ENCODE assay signal across 8 mouse cellular contexts in the genomic region with DNA sequence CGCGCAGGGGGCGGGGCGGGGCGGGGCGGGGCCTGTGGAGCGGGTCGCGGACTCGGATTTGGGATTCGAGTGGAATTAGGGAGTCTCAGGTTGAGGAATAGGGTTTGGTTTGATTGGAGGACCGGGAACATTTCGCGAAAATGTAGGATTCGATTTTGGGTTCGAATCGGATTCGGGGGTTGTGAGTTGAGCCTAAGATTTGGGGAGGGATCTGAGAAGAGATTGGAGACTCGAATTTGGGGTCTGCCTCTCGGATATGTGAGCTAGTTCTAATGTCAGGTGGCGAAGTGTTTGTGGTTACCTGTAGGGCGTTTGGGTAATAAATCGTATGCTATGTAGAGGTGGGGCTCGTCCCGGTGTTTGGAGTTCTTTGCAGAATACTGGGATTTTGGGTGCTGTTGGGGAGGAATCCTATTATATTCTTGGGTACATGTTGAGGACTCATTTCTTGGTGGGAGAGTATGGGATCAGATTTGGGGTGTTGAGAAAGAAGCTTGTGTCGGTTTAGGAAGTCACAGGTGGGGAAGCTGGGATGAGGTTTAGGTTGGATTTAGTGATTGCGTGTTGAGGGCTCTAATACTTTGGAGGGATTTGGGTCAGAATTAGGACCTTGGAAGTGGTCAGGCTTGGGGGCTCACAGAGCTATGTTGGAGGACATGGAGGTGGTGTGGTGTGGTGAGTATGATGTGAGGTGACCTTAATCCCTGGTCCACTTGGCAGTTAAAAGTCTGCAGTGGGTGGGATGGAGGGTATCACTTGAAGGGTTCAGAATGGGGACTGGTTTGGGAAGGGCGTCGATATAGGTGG. TPM values are rescaled to one million over a fixed set of nuclear protein-coding genes. Genes with fewer than 3 reads are reported as not detected.
DNase-seq lines count a peak whose midpoint lies in the region; ATAC-seq and TF ChIP-seq lines count a peak whose summit lies in the region.

No protein-coding gene starts in this region.

- H3K4me1 ChIP-seq in heart, embryonic 10.5 days: peaks cover 44% of the 10 kb centered on the region
- peaks cover 64% of the 10 kb centered on the region for H3K4me1 ChIP-seq in E14TG2a.4 (replicated peaks; ENCODE audit: low read depth, low read length)
- peaks cover 25% of the 10 kb centered on the region for H3K4me1 ChIP-seq in forebrain, embryonic 16.5 days (replicated peaks; ENCODE audit: control insufficient read depth, insufficient read depth, low read length)
- H3K4me1 ChIP-seq in liver, embryonic 15.5 days (replicated peaks): peaks cover 81% of the 10 kb centered on the region

- H3K27me3 ChIP-seq in heart, embryonic 10.5 days (ENCODE audit: insufficient read depth, poor library complexity, severe bottlenecking): peaks cover 2% of the 10 kb centered on the region; the same call in 1 of the 2 replicates
- peaks cover 2% of the 10 kb centered on the region for H3K27me3 ChIP-seq in E14TG2a.4 (ENCODE audit: insufficient read depth, low read length)
- no peaks in the 10 kb centered on the region for H3K27me3 ChIP-seq in forebrain, embryonic 16.5 days (replicated peaks; ENCODE audit: control insufficient read depth, insufficient read depth, low read length)
- H3K27me3 ChIP-seq in liver, embryonic 15.5 days: peaks cover 1% of the 10 kb centered on the region; the same call in 1 of the 2 replicates

- intact Hi-C loops in heart, postnatal 36 days (cut with DNase I): loop anchor here (2.0 to 5.0 kb wide), 2 partner anchors 26 to 170 kb away; no protein-coding TSS in a partner anchor
- intact Hi-C loops in left cerebral cortex, postnatal 36 days (cut with DNase I): loop anchor here (10.0 kb wide), 1 partner anchor 168 kb away; no protein-coding TSS in a partner anchor

- H3K9me3 ChIP-seq in heart, embryonic 10.5 days: no peaks in the 10 kb centered on the region
- H3K9me3 ChIP-seq in E14TG2a.4 (ENCODE audit: low read length): no peaks in the 10 kb centered on the region
- H3K9me3 ChIP-seq in forebrain, embryonic 16.5 days (ENCODE audit: control insufficient read depth, low read length): no peaks in the 10 kb centered on the region
- H3K9me3 ChIP-seq in liver, embryonic 15.5 days (replicated peaks): no peaks in the 10 kb centered on the region

- H3K4me3 ChIP-seq in heart, embryonic 10.5 days: peak overlapping the region; percentile 85
- H3K4me3 ChIP-seq in E14TG2a.4 (replicated peaks; ENCODE audit: low read length): peak overlapping the region; percentile 89
- H3K4me3 ChIP-seq in forebrain, embryonic 16.5 days (replicated peaks; ENCODE audit: low read length): peak overlapping the region; percentile 84
- peak overlapping the region; percentile 83 for H3K4me3 ChIP-seq in liver, embryonic 15.5 days (replicated peaks)

- TF ChIP-seq CTCF in E14TG2a.4 (conservative IDR thresholded peaks at IDR 0.05; ENCODE audit: low read length): no peak

- 7% methylated on average over 29 of the region's 29 CpGs for WGBS in heart, embryonic 10.5 days
- 10% methylated on average over 29 of the region's 29 CpGs for WGBS in forebrain, embryonic 16.5 days
- 6% methylated on average over 29 of the region's 29 CpGs for WGBS in liver, embryonic 15.5 days (ENCODE audit: insufficient replicate concordance)

- peak overlapping the region; percentile 96 for H3K4me2 ChIP-seq in forebrain, embryonic 16.5 days (ENCODE audit: low read length)
- H3K4me2 ChIP-seq in liver, embryonic 15.5 days: peak overlapping the region; percentile 93

- peaks cover 29% of the 10 kb centered on the region for H3K36me3 ChIP-seq in heart, embryonic 10.5 days
- peaks cover 36% of the 10 kb centered on the region for H3K36me3 ChIP-seq in E14TG2a.4 (ENCODE audit: insufficient read depth, low read length)
- peaks cover 10% of the 10 kb centered on the region for H3K36me3 ChIP-seq in forebrain, embryonic 16.5 days (ENCODE audit: control insufficient read depth, insufficient read depth)
- peaks cover 40% of the 10 kb centered on the region for H3K36me3 ChIP-seq in liver, embryonic 15.5 days (replicated peaks)

- peak overlapping the region; percentile 97 for H3K27ac ChIP-seq in heart, embryonic 10.5 days
- peak overlapping the region; percentile 92 for H3K27ac ChIP-seq in forebrain, embryonic 16.5 days (ENCODE audit: low read length)
- H3K27ac ChIP-seq in liver, embryonic 15.5 days (replicated peaks): peak overlapping the region; percentile 96

- DNase-seq in heart, embryonic 10.5 days (ENCODE audit: low spot score): no peak
- no peak for DNase-seq in heart, postnatal 36 days
- DNase-seq in left cerebral cortex, postnatal 36 days (ENCODE audit: low spot score in 2 of 2): no peak
- DNase-seq in layer of hippocampus, postnatal 14 days (ENCODE audit: low spot score in 2 of 2): no peak
- no peak for DNase-seq in right cerebral cortex, postnatal 4 days

- peak overlapping the region; percentile 90 for H3K9ac ChIP-seq in forebrain, embryonic 16.5 days (replicated peaks; ENCODE audit: low read depth, low read length)
- peak overlapping the region; percentile 89 for H3K9ac ChIP-seq in liver, embryonic 15.5 days

- ATAC-seq in forebrain, embryonic 16.5 days: no peak
- no peak for ATAC-seq in liver, embryonic 15.5 days (ENCODE audit: insufficient read depth)

RNA-seq across cellular contexts. Expression of gene Oaz1, which starts 0.8 kb away (rescaled TPM):
- polyA plus RNA-seq in heart, embryonic 10.5 days (2016; fragmentation: Nextera tagmentation; extraction: Ambion mirVana): 2,064 and 2,176 TPM in 2 replicates
- total RNA-seq in heart, postnatal 36 days (2021): 100 to 1,000 TPM; 850 to 884 TPM
- 1,342 and 1,351 TPM in 2 replicates for polyA plus RNA-seq in forebrain, embryonic 16.5 days (2015; fragmentation: Nextera tagmentation; extraction: Ambion mirVana)
- polyA plus RNA-seq in liver, embryonic 15.5 days (2015; fragmentation: Nextera tagmentation; extraction: Ambion mirVana): 1,470 and 1,719 TPM in 2 replicates
- total RNA-seq in left cerebral cortex, postnatal 36 days (2021): 100 to 1,000 TPM; 507 to 583 TPM
- 100 to 1,000 TPM; 429 to 450 TPM for total RNA-seq in layer of hippocampus, postnatal 14 days (2021)

RNA-seq across cellular contexts. Expression of gene Jsrp1, which starts 14.0 kb away (rescaled TPM):
- 7.9 and 8.8 TPM in 2 replicates for polyA plus RNA-seq in heart, embryonic 10.5 days (2016; fragmentation: Nextera tagmentation; extraction: Ambion mirVana)
- total RNA-seq in heart, postnatal 36 days (2021): under 1 TPM in 1 of 2 experiments, not detected in 1; 0.46 TPM
- polyA plus RNA-seq in forebrain, embryonic 16.5 days (2015; fragmentation: Nextera tagmentation; extraction: Ambion mirVana): not detected in 2 replicates
- 0.97 and 1.3 TPM in 2 replicates for polyA plus RNA-seq in liver, embryonic 15.5 days (2015; fragmentation: Nextera tagmentation; extraction: Ambion mirVana)
- total RNA-seq in left cerebral cortex, postnatal 36 days (2021): 1 to 10 TPM; 5.5 to 5.6 TPM
- total RNA-seq in layer of hippocampus, postnatal 14 days (2021): 1 to 10 TPM; 2.1 to 2.6 TPM

RNA-seq across cellular contexts. Expression of gene Lingo3, which starts 16.6 kb away (rescaled TPM):
- 0.14 and 0.43 TPM in 2 replicates for polyA plus RNA-seq in heart, embryonic 10.5 days (2016; fragmentation: Nextera tagmentation; extraction: Ambion mirVana)
- 1 to 10 TPM; 6.4 to 8.9 TPM for total RNA-seq in heart, postnatal 36 days (2021)
- polyA plus RNA-seq in forebrain, embryonic 16.5 days (2015; fragmentation: Nextera tagmentation; extraction: Ambion mirVana): 6.0 and 9.3 TPM in 2 replicates
- polyA plus RNA-seq in liver, embryonic 15.5 days (2015; fragmentation: Nextera tagmentation; extraction: Ambion mirVana): not detected in 2 replicates
- total RNA-seq in left cerebral cortex, postnatal 36 days (2021): 10 to 100 TPM; 38.5 to 46.7 TPM
- 10 to 100 TPM; 32.6 to 35.5 TPM for total RNA-seq in layer of hippocampus, postnatal 14 days (2021)

RNA-seq across cellular contexts. Expression of gene Amh, which starts 22.2 kb away (rescaled TPM):
- polyA plus RNA-seq in heart, embryonic 10.5 days (2016; fragmentation: Nextera tagmentation; extraction: Ambion mirVana): not detected in 2 replicates
- total RNA-seq in heart, postnatal 36 days (2021): under 1 TPM; 0.22 to 0.53 TPM
- 0.15 TPM in 1 of 2 replicates, not detected in the other for polyA plus RNA-seq in forebrain, embryonic 16.5 days (2015; fragmentation: Nextera tagmentation; extraction: Ambion mirVana)
- polyA plus RNA-seq in liver, embryonic 15.5 days (2015; fragmentation: Nextera tagmentation; extraction: Ambion mirVana): 0.10 and 0.12 TPM in 2 replicates
- total RNA-seq in left cerebral cortex, postnatal 36 days (2021): 1 to 10 TPM; 1.2 to 2.0 TPM
- 1 to 10 TPM; 2.4 to 2.9 TPM for total RNA-seq in layer of hippocampus, postnatal 14 days (2021)

RNA-seq across cellular contexts. Expression of gene Lsm7, which starts 27.7 kb away (rescaled TPM):
- polyA plus RNA-seq in heart, embryonic 10.5 days (2016; fragmentation: Nextera tagmentation; extraction: Ambion mirVana): 200 and 266 TPM in 2 replicates
- 10 to 100 TPM; 19.6 to 25.4 TPM for total RNA-seq in heart, postnatal 36 days (2021)
- polyA plus RNA-seq in forebrain, embryonic 16.5 days (2015; fragmentation: Nextera tagmentation; extraction: Ambion mirVana): 223 and 228 TPM in 2 replicates
- 115 TPM in 2 replicates for polyA plus RNA-seq in liver, embryonic 15.5 days (2015; fragmentation: Nextera tagmentation; extraction: Ambion mirVana)
- 10 to 100 TPM; 34.2 to 44.0 TPM for total RNA-seq in left cerebral cortex, postnatal 36 days (2021)
- total RNA-seq in layer of hippocampus, postnatal 14 days (2021): 10 to 100 TPM; 47.7 to 50.5 TPM
